Mouse (Mus musculus) layer of hippocampus, postnatal 14 days (tissue): ENCODE measurements around the gene Snx29. TPM values are rescaled to one million over a fixed set of nuclear protein-coding genes. Genes with fewer than 3 reads are reported as not detected.

ENCODE experiments used
- DNase-seq, 2 experiments: peaks; one replicate each; pipeline ENCODE4 v3.0.0; 2021 to 2022; ENCODE audit warnings: low spot score in 2 of 2, mixed read lengths in 1 of 2
- total RNA-seq, 2 experiments: library from RNA; stranded (reverse); gene quantifications; 2 replicates each; pipeline ENCODE4 v1.2.3; 2021

Gene Snx29
- total RNA-seq, 2 experiments from 2014 or later, result 26.9 to 33.6 TPM

- DNase-seq, result peak in 1 of 2 experiments; percentile 48
Measured at GRCm38 (mm10) chr16:11627866-11628638, 305.3 kb downstream of the Snx29 start.

- DNase-seq, result no peak
Measured at GRCm38 (mm10) chr16:11629704-11630103, 307.0 kb downstream of the Snx29 start.

- DNase-seq, result no peak
Measured at GRCm38 (mm10) chr16:11630489-11630888, 307.8 kb downstream of the Snx29 start.

GRCm38 (mm10) chr16:11632205-11632747, 309.6 kb downstream of the Snx29 start:
- no peak for DNase-seq

GRCm38 (mm10) chr16:11636196-11636733, 313.6 kb downstream of the Snx29 start:
- no peak for DNase-seq

GRCm38 (mm10) chr16:11636902-11637301, 314.2 kb downstream of the Snx29 start:
- no peak for DNase-seq

GRCm38 (mm10) chr16:11637794-11638193, 315.1 kb downstream of the Snx29 start:
- no peak for DNase-seq

GRCm38 (mm10) chr16:11638739-11639138, 316.0 kb downstream of the Snx29 start:
- no peak for DNase-seq

GRCm38 (mm10) chr16:11639936-11640335, 317.2 kb downstream of the Snx29 start:
- peak in 1 of 2 experiments; percentile 77 for DNase-seq

- DNase-seq, result no peak
Measured at GRCm38 (mm10) chr16:11643603-11644002, 320.9 kb downstream of the Snx29 start.

GRCm38 (mm10) chr16:11644399-11644798, 321.7 kb downstream of the Snx29 start:
- DNase-seq, result no peak

- no peak for DNase-seq
Measured at GRCm38 (mm10) chr16:11645668-11646067, 323.0 kb downstream of the Snx29 start.

GRCm38 (mm10) chr16:11646745-11647289, 324.1 kb downstream of the Snx29 start:
- DNase-seq, result no peak

GRCm38 (mm10) chr16:11648169-11648688, 325.5 kb downstream of the Snx29 start:
- no peak for DNase-seq

GRCm38 (mm10) chr16:11652686-11653366, 330.1 kb downstream of the Snx29 start:
- no peak for DNase-seq

- no peak for DNase-seq
Measured at GRCm38 (mm10) chr16:11655893-11656292, 333.2 kb downstream of the Snx29 start.

GRCm38 (mm10) chr16:11657111-11657510, 334.4 kb downstream of the Snx29 start:
- no peak for DNase-seq

- DNase-seq, result no peak
Measured at GRCm38 (mm10) chr16:11659111-11659720, 336.5 kb downstream of the Snx29 start.

GRCm38 (mm10) chr16:11664896-11665705, 342.4 kb downstream of the Snx29 start:
- DNase-seq, result no peak

- no peak for DNase-seq
Measured at GRCm38 (mm10) chr16:11665869-11666268, 343.2 kb downstream of the Snx29 start.
